Mouse (Mus musculus) hindbrain, embryonic 10.5 days (tissue): ENCODE results near the gene Tspan5. TPM values are rescaled to one million over a fixed set of nuclear protein-coding genes. Genes with fewer than 3 reads are reported as not detected.
A peak's percentile ranks its signal among the peaks of the same experiment; 100 is the strongest.

ENCODE experiments used
- DNase-seq: peaks from one replicate; pipeline ENCODE4 v3.0.0-alpha.2; 2017; ENCODE audit warnings: low spot score
- H3K27ac ChIP-seq: fragments of 300-500 bp; sonication (generic); 2 replicates; pipeline ENCODE4 v1.5.1; 2016; ENCODE audit warnings: mild to moderate bottlenecking, moderate library complexity
- H3K27me3 ChIP-seq: fragments of 300-500 bp; sonication (generic); 2 replicates; pipeline ENCODE4 v1.6.1; 2016; ENCODE audit warnings: mild to moderate bottlenecking; ENCODE audit not compliant: poor library complexity, insufficient read depth, severe bottlenecking
- H3K36me3 ChIP-seq: fragments of 300-500 bp; sonication (generic); 2 replicates; pipeline ENCODE4 v1.6.1; 2016; ENCODE audit warnings: mild to moderate bottlenecking, moderate library complexity
- H3K4me1 ChIP-seq: fragments of 300-500 bp; sonication (generic); replicated peaks from 2 replicates; pipeline ENCODE4 v1.6.1; 2016; ENCODE audit warnings: mild to moderate bottlenecking
- H3K4me3 ChIP-seq: fragments of 300-500 bp; sonication (generic); 2 replicates; pipeline ENCODE4 v1.5.1; 2016; ENCODE audit warnings: mild to moderate bottlenecking, moderate library complexity
- H3K9me3 ChIP-seq: fragments of 300-500 bp; sonication (generic); 2 replicates; pipeline ENCODE4 v1.6.1; 2016; ENCODE audit warnings: mild to moderate bottlenecking, moderate library complexity
- WGBS: fragments of 180-500 bp; shearing (Covaris S2); methylation state at CpG from one replicate; pipeline ENCODE4 v1.1.7; 2016; 5-methylcytosine and 5-hydroxymethylcytosine counted together
- polyA plus RNA-seq: library from polyadenylated mRNA; unstranded; fragments of >200 nt; fragmentation: Nextera tagmentation; extraction: Ambion mirVana; gene quantifications from 2 replicates; pipeline ENCODE4 v1.2.1, GENCODE M21; 2016

Gene Tspan5
- 33.0 and 46.4 TPM in 2 replicates for polyA plus RNA-seq

- WGBS: under 1% methylated on average over 92 of the region's 100 CpGs
- H3K36me3 ChIP-seq: no peaks in the 10 kb centered on the region
- H3K9me3 ChIP-seq: no peaks in the 10 kb centered on the region
- H3K4me1 ChIP-seq: peaks cover 47% of the 10 kb centered on the region
- peak within 1 kb of the TSS; percentile 81 for H3K4me3 ChIP-seq
- peak; percentile 77 for DNase-seq
- peaks cover 18% of the 10 kb centered on the region for H3K27me3 ChIP-seq
- H3K27ac ChIP-seq: peak within 1 kb of the TSS; percentile 96
Measured at GRCm38 (mm10) chr3:138741649-138742565, at the start of gene Tspan5. TSS of gene Tspan5 (plus strand) at chr3:138742195.

GRCm38 (mm10) chr3:138692302-138692701, 49.7 kb upstream of the Tspan5 start:
- DNase-seq: no peak
- Histone ChIP-seq H3K4me1 (no peaks in the 10 kb centered on the region), H3K27me3 (no peaks in the 10 kb centered on the region), H3K27ac (no peak overlapping the region), H3K9me3 (no peaks in the 10 kb centered on the region), H3K4me3 (no peak overlapping the region), H3K36me3 (no peaks in the 10 kb centered on the region)
- 29% methylated on average over 1 of the region's 1 CpGs for whole genome bisulfite sequencing

- Histone ChIP-seq H3K27ac (no peak overlapping the region), H3K4me3 (no peak overlapping the region), H3K36me3 (no peaks in the 10 kb centered on the region), H3K9me3 (no peaks in the 10 kb centered on the region), H3K27me3 (no peaks in the 10 kb centered on the region; the same call in 1 of the 2 replicates), H3K4me1 (peaks cover 14% of the 10 kb centered on the region)
- no peak for DNase-seq
- WGBS: 84% methylated on average over 12 of the region's 12 CpGs
Measured at GRCm38 (mm10) chr3:138703399-138703798, 38.6 kb upstream of the Tspan5 start.

GRCm38 (mm10) chr3:138704469-138704868, 37.5 kb upstream of the Tspan5 start:
- no peak for DNase-seq
- H3K9me3 ChIP-seq: no peaks in the 10 kb centered on the region
- H3K4me3 ChIP-seq: no peak overlapping the region
- H3K27me3 ChIP-seq: no peaks in the 10 kb centered on the region; the same call in 1 of the 2 replicates
- H3K27ac ChIP-seq: no peak overlapping the region
- no peaks in the 10 kb centered on the region for H3K36me3 ChIP-seq
- WGBS: 88% methylated on average over 9 of the region's 9 CpGs
- peaks cover 18% of the 10 kb centered on the region for H3K4me1 ChIP-seq

- peaks cover 18% of the 10 kb centered on the region for H3K4me1 ChIP-seq
- H3K36me3 ChIP-seq: no peaks in the 10 kb centered on the region
- no peak overlapping the region for H3K4me3 ChIP-seq
- H3K9me3 ChIP-seq: no peaks in the 10 kb centered on the region
- no peaks in the 10 kb centered on the region; the same call in 1 of the 2 replicates for H3K27me3 ChIP-seq
- peak overlapping the region; percentile 62; the same call in 1 of the 2 replicates for H3K27ac ChIP-seq
- DNase-seq: no peak
- 58% methylated on average over 14 of the region's 14 CpGs for WGBS
Measured at GRCm38 (mm10) chr3:138705875-138706274, 36.1 kb upstream of the Tspan5 start.

- Histone ChIP-seq H3K4me3 (no peak overlapping the region), H3K36me3 (no peaks in the 10 kb centered on the region), H3K27ac (no peak overlapping the region), H3K27me3 (no peaks in the 10 kb centered on the region; the same call in 1 of the 2 replicates), H3K4me1 (peaks cover 18% of the 10 kb centered on the region), H3K9me3 (no peaks in the 10 kb centered on the region)
- 80% methylated on average over 5 of the region's 5 CpGs for WGBS
- DNase-seq: no peak
Measured at GRCm38 (mm10) chr3:138709183-138709582, 32.8 kb upstream of the Tspan5 start.

- DNase-seq: no peak
- no peaks in the 10 kb centered on the region for H3K36me3 ChIP-seq
- WGBS: 95% methylated on average over 4 of the region's 4 CpGs
Measured at GRCm38 (mm10) chr3:138711971-138712370, 30.0 kb upstream of the Tspan5 start.

GRCm38 (mm10) chr3:138712452-138713140, 29.4 kb upstream of the Tspan5 start:
- Histone ChIP-seq H3K4me1 (0 out of 2 replicates have a peak, but pooled peaks cover 7% of the 10 kb centered on the region), H3K27ac (no peak overlapping the region), H3K9me3 (no peaks in the 10 kb centered on the region), H3K4me3 (no peak overlapping the region), H3K36me3 (no peaks in the 10 kb centered on the region), H3K27me3 (no peaks in the 10 kb centered on the region)
- 90% methylated on average over 11 of the region's 11 CpGs for WGBS
- DNase-seq: no peak

More at GRCm38 (mm10) chr3:138711971-138712370, 30.0 kb upstream of the Tspan5 start:
- no peaks in the 10 kb centered on the region for H3K27me3 ChIP-seq
- 0 out of 2 replicates have a peak, but pooled peaks cover 7% of the 10 kb centered on the region for H3K4me1 ChIP-seq
- no peaks in the 10 kb centered on the region for H3K9me3 ChIP-seq
- H3K27ac ChIP-seq: no peak overlapping the region
- H3K4me3 ChIP-seq: no peak overlapping the region

- no peak for DNase-seq
- Histone ChIP-seq H3K27me3 (no peaks in the 10 kb centered on the region), H3K4me3 (no peak overlapping the region), H3K27ac (no peak overlapping the region), H3K4me1 (0 out of 2 replicates have a peak, but pooled peaks cover 6% of the 10 kb centered on the region), H3K9me3 (no peaks in the 10 kb centered on the region), H3K36me3 (no peaks in the 10 kb centered on the region)
- WGBS: 60% methylated on average over 6 of the region's 6 CpGs
Measured at GRCm38 (mm10) chr3:138713141-138713540, 28.9 kb upstream of the Tspan5 start.

- Histone ChIP-seq H3K9me3 (no peaks in the 10 kb centered on the region), H3K4me3 (no peak overlapping the region), H3K36me3 (no peaks in the 10 kb centered on the region), H3K4me1 (no peaks in the 10 kb centered on the region), H3K27ac (no peak overlapping the region), H3K27me3 (no peaks in the 10 kb centered on the region)
- no peak for DNase-seq
- WGBS: 74% methylated on average over 2 of the region's 2 CpGs
Measured at GRCm38 (mm10) chr3:138714788-138715187, 27.2 kb upstream of the Tspan5 start.

GRCm38 (mm10) chr3:138715212-138715611, 26.8 kb upstream of the Tspan5 start:
- Histone ChIP-seq H3K4me3 (no peak overlapping the region), H3K36me3 (no peaks in the 10 kb centered on the region), H3K27ac (no peak overlapping the region), H3K9me3 (no peaks in the 10 kb centered on the region), H3K4me1 (no peaks in the 10 kb centered on the region), H3K27me3 (no peaks in the 10 kb centered on the region)
- DNase-seq: no peak
- 89% methylated on average over 4 of the region's 4 CpGs for WGBS

GRCm38 (mm10) chr3:138717040-138717439, 25.0 kb upstream of the Tspan5 start:
- H3K9me3 ChIP-seq: no peaks in the 10 kb centered on the region
- H3K36me3 ChIP-seq: no peaks in the 10 kb centered on the region
- no peak for DNase-seq
- no peak overlapping the region for H3K27ac ChIP-seq
- no peaks in the 10 kb centered on the region for H3K27me3 ChIP-seq
- 91% methylated on average over 5 of the region's 5 CpGs for WGBS
- H3K4me3 ChIP-seq: no peak overlapping the region
- H3K4me1 ChIP-seq: no peaks in the 10 kb centered on the region

GRCm38 (mm10) chr3:138722152-138722551, 19.8 kb upstream of the Tspan5 start:
- DNase-seq: no peak
- H3K4me3 ChIP-seq: no peak overlapping the region
- WGBS: 82% methylated on average over 5 of the region's 5 CpGs
- no peaks in the 10 kb centered on the region for H3K4me1 ChIP-seq
- no peaks in the 10 kb centered on the region for H3K9me3 ChIP-seq
- no peaks in the 10 kb centered on the region for H3K36me3 ChIP-seq
- no peaks in the 10 kb centered on the region for H3K27me3 ChIP-seq
- H3K27ac ChIP-seq: no peak overlapping the region
